Mouse (Mus musculus): ENCODE results near the gene Nfya. TPM values are rescaled to one million over a fixed set of nuclear protein-coding genes. Genes with fewer than 3 reads are reported as not detected.

The Nfya gene
- total and polyA plus RNA-seq, 3 experiments = 26.9 to 44.2 (median 29.3) TPM

DNA sequence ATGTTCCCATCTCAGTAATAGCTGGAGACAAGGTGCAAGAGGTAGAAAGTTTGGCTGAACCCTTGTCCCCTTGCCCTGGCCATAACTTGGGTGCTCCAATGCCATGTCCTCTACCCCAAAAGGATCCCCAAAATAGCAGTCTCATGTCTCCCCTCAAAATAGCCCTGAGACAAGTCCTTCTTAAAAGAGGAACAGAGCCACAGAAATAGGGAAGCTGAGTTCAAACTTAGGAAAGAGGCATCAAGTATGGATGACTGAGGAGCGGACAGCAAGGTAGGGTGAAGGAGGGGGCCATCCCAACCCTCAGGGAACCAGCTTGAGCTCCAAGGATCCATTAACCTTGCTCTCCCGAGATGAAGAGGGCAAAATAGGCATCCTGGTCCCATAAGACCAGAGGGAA lies 62.4 kb downstream of the Nfya start:
- H3K9ac ChIP-seq (ENCODE audit: insufficient read depth, low read depth) = no peak overlapping the region
- in situ Hi-C loops (cut with MboI; ENCODE audit: low pct_ligation_motif_present, low pct_unique_long_range_greater_than_20kb, low sequenced_read_pairs) (no loop called here), dilution Hi-C loops (cut with MboI; ENCODE audit: extremely low pct_ligation_motif_present, extremely low pct_unique_long_range_greater_than_20kb, low sequenced_read_pairs) (no loop called here)
- no peak for DNase-seq (ENCODE audit: extremely low read depth)
- H3K27me3 ChIP-seq (replicated peaks) = peaks cover 2% of the 10 kb centered on the region
- H3K9me3 ChIP-seq (replicated peaks; ENCODE audit: low read length) = no peaks in the 10 kb centered on the region
- H3K36me3 ChIP-seq (replicated peaks in 1 of 2; ENCODE audit: control insufficient read depth in 1 of 2, insufficient read depth in 1 of 2, low read length in 1 of 2) = no peaks in the 10 kb centered on the region
- TF ChIP-seq CHD1 (IDR thresholded peaks at IDR 0.05; ENCODE audit: low read depth, low read length) (no peak), MXI1 (IDR thresholded peaks at IDR 0.05; ENCODE audit: low read depth, low read length) (no peak)
- no peak overlapping the region for H3K27ac ChIP-seq (ENCODE audit: insufficient read depth, low read depth)
- no peak overlapping the region for H3K4me3 ChIP-seq (replicated peaks in 1 of 3; ENCODE audit: low read depth in 2 of 3, low read length in 2 of 3, poor library complexity in 1 of 3)
- H3K4me2 ChIP-seq (ENCODE audit: insufficient read depth, low read depth, poor library complexity, severe bottlenecking) = no peak overlapping the region
- H3K79me2 ChIP-seq (replicated peaks; ENCODE audit: control insufficient read depth, extremely low read depth, insufficient read depth, poor library complexity, severe bottlenecking) = no peaks in the 10 kb centered on the region
- H3K4me1 ChIP-seq (ENCODE audit: control insufficient read depth in 1 of 2, insufficient read depth in 2 of 2) = peaks cover 0 to 20% of the 10 kb centered on the region in 2 experiments; a peak in 2 of 4 replicates

GRCm38 (mm10) chr17:48346834-48347233 lies 62.9 kb downstream of the Nfya start:
- Histone ChIP-seq H3K27me3 (replicated peaks) (peaks cover 2% of the 10 kb centered on the region), H3K4me3 (replicated peaks in 1 of 3; ENCODE audit: low read depth in 2 of 3, low read length in 2 of 3, poor library complexity in 1 of 3) (no peak overlapping the region), H3K79me2 (replicated peaks; ENCODE audit: control insufficient read depth, extremely low read depth, insufficient read depth, poor library complexity, severe bottlenecking) (no peaks in the 10 kb centered on the region), H3K4me2 (ENCODE audit: insufficient read depth, low read depth, poor library complexity, severe bottlenecking) (no peak overlapping the region), H3K4me1 (ENCODE audit: control insufficient read depth in 1 of 2, insufficient read depth in 2 of 2) (peaks cover 0 to 20% of the 10 kb centered on the region in 2 experiments; a peak in 2 of 4 replicates), H3K36me3 (replicated peaks in 1 of 2; ENCODE audit: control insufficient read depth in 1 of 2, insufficient read depth in 1 of 2, low read length in 1 of 2) (no peaks in the 10 kb centered on the region), H3K9me3 (replicated peaks; ENCODE audit: low read length) (no peaks in the 10 kb centered on the region), H3K27ac (ENCODE audit: insufficient read depth, low read depth) (no peak overlapping the region), H3K9ac (ENCODE audit: insufficient read depth, low read depth) (no peak overlapping the region)
- in situ Hi-C loops (cut with MboI; ENCODE audit: low pct_ligation_motif_present, low pct_unique_long_range_greater_than_20kb, low sequenced_read_pairs) = no loop called here
- dilution Hi-C loops (cut with MboI; ENCODE audit: extremely low pct_ligation_motif_present, extremely low pct_unique_long_range_greater_than_20kb, low sequenced_read_pairs) = no loop called here
- no peak for TF ChIP-seq E2F4 (IDR thresholded peaks at IDR 0.05; ENCODE audit: insufficient replicate concordance, low read depth, low read length)
- no peak for TF ChIP-seq IRF4 (IDR thresholded peaks at IDR 0.05; ENCODE audit: low read depth, low read length)
- TF ChIP-seq JUND (conservative IDR thresholded peaks at IDR 0.05; ENCODE audit: low read depth, low read length) = no peak
- TF ChIP-seq MAX (IDR thresholded peaks at IDR 0.05; ENCODE audit: low read length) = no peak
- TF ChIP-seq MAFK (IDR thresholded peaks at IDR 0.05; ENCODE audit: insufficient replicate concordance, low read length) = no peak
- DNase-seq (ENCODE audit: extremely low read depth) = no peak

DNA sequence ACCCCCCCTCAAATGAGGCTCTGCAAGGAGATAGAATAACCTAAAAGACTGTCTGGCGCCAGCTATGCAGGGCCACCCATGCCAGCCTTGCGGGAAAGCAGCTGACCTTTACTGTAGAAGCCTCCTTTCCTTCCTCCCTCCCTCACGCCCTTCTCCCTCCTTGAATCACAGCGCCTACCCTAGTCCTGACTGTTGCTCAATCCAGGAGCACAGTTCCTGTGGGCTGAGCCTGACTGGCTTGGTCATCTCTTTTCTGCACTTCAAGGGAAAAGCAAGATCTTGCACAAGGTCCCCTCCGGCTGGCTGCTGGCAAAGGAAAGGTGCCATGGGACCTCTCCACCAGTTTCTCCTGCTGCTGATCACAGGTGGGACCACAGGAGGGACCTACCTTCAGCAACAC lies 63.5 kb downstream of the Nfya start, which contains the start of gene Trem2:
Trem2 (plus strand) TSS at position 171 of the 400 bp plus-strand sequence.
- Histone ChIP-seq H3K9me3 (replicated peaks; ENCODE audit: low read length) (no peaks in the 10 kb centered on the region), H3K27ac (ENCODE audit: insufficient read depth, low read depth) (no peak within 1 kb of the TSS), H3K4me2 (ENCODE audit: insufficient read depth, low read depth, poor library complexity, severe bottlenecking) (no peak within 1 kb of the TSS), H3K27me3 (replicated peaks) (no peaks in the 10 kb centered on the region), H3K4me1 (ENCODE audit: control insufficient read depth in 1 of 2, insufficient read depth in 2 of 2) (peaks cover 0 to 20% of the 10 kb centered on the region in 2 experiments; a peak in 2 of 4 replicates), H3K79me2 (replicated peaks; ENCODE audit: control insufficient read depth, extremely low read depth, insufficient read depth, poor library complexity, severe bottlenecking) (no peaks in the 10 kb centered on the region), H3K4me3 (replicated peaks in 1 of 3; ENCODE audit: low read depth in 2 of 3, low read length in 2 of 3, poor library complexity in 1 of 3) (no peak within 1 kb of the TSS), H3K9ac (ENCODE audit: insufficient read depth, low read depth) (no peak within 1 kb of the TSS), H3K36me3 (replicated peaks in 1 of 2; ENCODE audit: control insufficient read depth in 1 of 2, insufficient read depth in 1 of 2, low read length in 1 of 2) (no peaks in the 10 kb centered on the region)
- in situ Hi-C loops (cut with MboI; ENCODE audit: low pct_ligation_motif_present, low pct_unique_long_range_greater_than_20kb, low sequenced_read_pairs) (no loop called here), dilution Hi-C loops (cut with MboI; ENCODE audit: extremely low pct_ligation_motif_present, extremely low pct_unique_long_range_greater_than_20kb, low sequenced_read_pairs) (no loop called here)
- no peak for DNase-seq (ENCODE audit: extremely low read depth)
- TF ChIP-seq RCOR1 (conservative IDR thresholded peaks at IDR 0.05; ENCODE audit: low read depth, low read length) (no peak), MAX (IDR thresholded peaks at IDR 0.05; ENCODE audit: low read length) (no peak), IRF4 (IDR thresholded peaks at IDR 0.05; ENCODE audit: low read depth, low read length) (no peak), USF1 (IDR thresholded peaks at IDR 0.05; ENCODE audit: low read depth, low read length) (no peak), UBTF (IDR thresholded peaks at IDR 0.05; ENCODE audit: low read depth, low read length) (no peak), KAT2A (IDR thresholded peaks at IDR 0.05; ENCODE audit: insufficient replicate concordance, low read length) (no peak), RAD21 (IDR thresholded peaks at IDR 0.05; ENCODE audit: low read depth, low read length) (no peak), MEF2A (IDR thresholded peaks at IDR 0.05; ENCODE audit: borderline replicate concordance, low read depth, low read length) (no peak), MAZ (IDR thresholded peaks at IDR 0.05; ENCODE audit: low read depth, low read length) (no peak), ZMIZ1 (IDR thresholded peaks at IDR 0.05; ENCODE audit: low read depth, low read length) (no peak)
